Mouse (Mus musculus) midbrain, embryonic 13.5 days (tissue): ENCODE data around the gene Gm525. TPM values are rescaled to one million over a fixed set of nuclear protein-coding genes. Genes with fewer than 3 reads are reported as not detected.

ENCODE experiments used
- ATAC-seq: fragments of 200-750 bp; cut with Nextera tagmentation; 2 replicates; pipeline ENCODE4 v1.8.0; 2017; ENCODE audit warnings: mild to moderate bottlenecking, moderate TSS enrichment, moderate library complexity
- H3K27ac ChIP-seq: fragments of 300-500 bp; sonication (generic); 2 replicates; pipeline ENCODE4 v1.5.1; 2015; ENCODE audit warnings: inconsistent platforms, mild to moderate bottlenecking, moderate library complexity
- H3K27me3 ChIP-seq: fragments of 300-500 bp; sonication (generic); 2 replicates; pipeline ENCODE4 v1.6.1; 2015; ENCODE audit warnings: mild to moderate bottlenecking, inconsistent platforms
- H3K36me3 ChIP-seq: fragments of 300-500 bp; sonication (generic); 2 replicates; pipeline ENCODE4 v1.6.1; 2015; ENCODE audit warnings: mild to moderate bottlenecking, inconsistent platforms
- H3K4me1 ChIP-seq: fragments of 300-500 bp; sonication (generic); replicated peaks from 2 replicates; pipeline ENCODE4 v1.6.1; 2015; ENCODE audit warnings: inconsistent platforms
- H3K4me2 ChIP-seq: fragments of 300-500 bp; sonication (generic); replicated peaks from 2 replicates; pipeline ENCODE4 v1.6.1; 2015; ENCODE audit warnings: moderate library complexity, mild to moderate bottlenecking, inconsistent platforms
- H3K4me3 ChIP-seq: fragments of 300-500 bp; sonication (generic); replicated peaks from 2 replicates; pipeline ENCODE4 v1.5.1; 2015; ENCODE audit warnings: mild to moderate bottlenecking, inconsistent platforms
- H3K9ac ChIP-seq: fragments of 300-500 bp; sonication (generic); replicated peaks from 2 replicates; pipeline ENCODE4 v1.6.1; 2015; ENCODE audit warnings: mild to moderate bottlenecking, inconsistent platforms
- H3K9me3 ChIP-seq: fragments of 300-500 bp; sonication (generic); 2 replicates; pipeline ENCODE4 v1.6.1; 2016; ENCODE audit warnings: mild to moderate bottlenecking, inconsistent platforms
- WGBS: fragments of 180-500 bp; shearing (Covaris S2); methylation state at CpG from one replicate; pipeline ENCODE4 v1.1.7; 2015; 5-methylcytosine and 5-hydroxymethylcytosine counted together
- polyA plus RNA-seq: library from polyadenylated mRNA; unstranded; fragments of >200 nt; fragmentation: Nextera tagmentation; extraction: Ambion mirVana; gene quantifications from 2 replicates; pipeline ENCODE4 v1.2.1, GENCODE M21; 2015

Gene Gm525
- polyA plus RNA-seq, 1 experiment from 2014 or later = not detected

GRCm38 (mm10) chr11:89103166-89103565 lies 29.5 kb downstream of the Gm525 start:
- H3K9me3 ChIP-seq = no peaks in the 10 kb centered on the region
- WGBS = 95% methylated on average over 14 of the region's 14 CpGs
- peaks cover 5% of the 10 kb centered on the region for H3K4me1 ChIP-seq
- no peaks in the 10 kb centered on the region for H3K36me3 ChIP-seq
- ATAC-seq = no peak
- no peak overlapping the region for H3K4me3 ChIP-seq
- H3K4me2 ChIP-seq = no peak overlapping the region
- H3K27me3 ChIP-seq = peaks cover 4% of the 10 kb centered on the region; the same call in 1 of the 2 replicates
- no peak overlapping the region for H3K9ac ChIP-seq
- no peak overlapping the region for H3K27ac ChIP-seq

- peaks cover 4% of the 10 kb centered on the region; the same call in 1 of the 2 replicates for H3K27me3 ChIP-seq
- H3K9me3 ChIP-seq = no peaks in the 10 kb centered on the region
- H3K36me3 ChIP-seq = no peaks in the 10 kb centered on the region
- H3K9ac ChIP-seq = no peak overlapping the region
- no peak overlapping the region for H3K4me3 ChIP-seq
- no peak for ATAC-seq
- no peak overlapping the region for H3K27ac ChIP-seq
- no peak overlapping the region for H3K4me2 ChIP-seq
- peaks cover 5% of the 10 kb centered on the region for H3K4me1 ChIP-seq
- WGBS = 95% methylated on average over 8 of the region's 8 CpGs
Measured at GRCm38 (mm10) chr11:89105211-89105610, 31.6 kb downstream of the Gm525 start.

- Histone ChIP-seq H3K4me3 (no peak overlapping the region), H3K9me3 (no peaks in the 10 kb centered on the region), H3K27ac (no peak overlapping the region), H3K27me3 (peaks cover 4% of the 10 kb centered on the region; the same call in 1 of the 2 replicates), H3K4me1 (peaks cover 2% of the 10 kb centered on the region), H3K4me2 (no peak overlapping the region), H3K36me3 (no peaks in the 10 kb centered on the region), H3K9ac (no peak overlapping the region)
- no peak for ATAC-seq
- 88% methylated on average over 11 of the region's 11 CpGs for WGBS
Measured at GRCm38 (mm10) chr11:89105823-89106222, 32.2 kb downstream of the Gm525 start.

- H3K4me2 ChIP-seq = no peak overlapping the region
- H3K9me3 ChIP-seq = no peaks in the 10 kb centered on the region
- no peak overlapping the region for H3K4me3 ChIP-seq
- no peak for ATAC-seq
- peaks cover under 1% of the 10 kb centered on the region; the same call in 1 of the 2 replicates for H3K27me3 ChIP-seq
- H3K4me1 ChIP-seq = no peaks in the 10 kb centered on the region
- WGBS = 32% methylated on average over 12 of the region's 12 CpGs
- no peak overlapping the region for H3K9ac ChIP-seq
- H3K36me3 ChIP-seq = no peaks in the 10 kb centered on the region
- H3K27ac ChIP-seq = no peak overlapping the region
Measured at GRCm38 (mm10) chr11:89107180-89107807, 33.7 kb downstream of the Gm525 start.

GRCm38 (mm10) chr11:89124411-89124810 lies 50.8 kb downstream of the Gm525 start:
- H3K9me3 ChIP-seq = no peaks in the 10 kb centered on the region
- H3K4me1 ChIP-seq = no peaks in the 10 kb centered on the region
- no peaks in the 10 kb centered on the region for H3K27me3 ChIP-seq
- H3K27ac ChIP-seq = no peak overlapping the region
- no peak overlapping the region for H3K4me3 ChIP-seq
- no peak for ATAC-seq
- H3K9ac ChIP-seq = no peak overlapping the region
- H3K36me3 ChIP-seq = no peaks in the 10 kb centered on the region
- 23% methylated on average over 13 of the region's 13 CpGs for WGBS
- no peak overlapping the region for H3K4me2 ChIP-seq

- no peak for ATAC-seq
- H3K27ac ChIP-seq = no peak overlapping the region
- H3K36me3 ChIP-seq = no peaks in the 10 kb centered on the region
- no peak overlapping the region for H3K9ac ChIP-seq
- H3K4me3 ChIP-seq = no peak overlapping the region
- 49% methylated on average over 4 of the region's 4 CpGs for WGBS
- no peaks in the 10 kb centered on the region for H3K4me1 ChIP-seq
- no peak overlapping the region for H3K4me2 ChIP-seq
- H3K9me3 ChIP-seq = no peaks in the 10 kb centered on the region
- no peaks in the 10 kb centered on the region for H3K27me3 ChIP-seq
Measured at GRCm38 (mm10) chr11:89130856-89131255, 57.2 kb downstream of the Gm525 start.

- Histone ChIP-seq H3K4me1 (no peaks in the 10 kb centered on the region), H3K27me3 (no peaks in the 10 kb centered on the region), H3K27ac (no peak overlapping the region), H3K9ac (no peak overlapping the region), H3K36me3 (no peaks in the 10 kb centered on the region), H3K4me2 (no peak overlapping the region), H3K4me3 (no peak overlapping the region), H3K9me3 (no peaks in the 10 kb centered on the region)
- ATAC-seq = no peak
- WGBS = 82% methylated on average over 7 of the region's 7 CpGs
Measured at GRCm38 (mm10) chr11:89132406-89132805, 58.8 kb downstream of the Gm525 start.

- no peak for ATAC-seq
- H3K27ac ChIP-seq = no peak overlapping the region
- 63% methylated on average over 2 of the region's 2 CpGs for WGBS
- no peaks in the 10 kb centered on the region for H3K9me3 ChIP-seq
- H3K36me3 ChIP-seq = no peaks in the 10 kb centered on the region
- H3K9ac ChIP-seq = no peak overlapping the region
- no peaks in the 10 kb centered on the region for H3K27me3 ChIP-seq
- no peak overlapping the region for H3K4me3 ChIP-seq
- H3K4me1 ChIP-seq = no peaks in the 10 kb centered on the region
- H3K4me2 ChIP-seq = no peak overlapping the region
Measured at GRCm38 (mm10) chr11:89134211-89134610, 60.6 kb downstream of the Gm525 start.

- H3K36me3 ChIP-seq = no peaks in the 10 kb centered on the region
- no peak overlapping the region for H3K4me3 ChIP-seq
- H3K9ac ChIP-seq = no peak overlapping the region
- no peak overlapping the region for H3K4me2 ChIP-seq
- H3K27me3 ChIP-seq = no peaks in the 10 kb centered on the region
- H3K9me3 ChIP-seq = no peaks in the 10 kb centered on the region
- no peak overlapping the region for H3K27ac ChIP-seq
- H3K4me1 ChIP-seq = peaks cover 7% of the 10 kb centered on the region
- 90% methylated on average over 2 of the region's 2 CpGs for WGBS
- no peak for ATAC-seq
Measured at GRCm38 (mm10) chr11:89137915-89138314, 64.3 kb downstream of the Gm525 start.

Other genes with a start within 250 kb of the Gm525 start
- gene Akap1, start 209.3 kb upstream of the Gm525 start, polyA plus RNA-seq = 25.3 and 27.7 TPM in 2 replicates
- gene Scpep1, start 118.4 kb upstream of the Gm525 start, polyA plus RNA-seq = 26.7 and 27.8 TPM in 2 replicates
- gene Elobl, start 106.9 kb upstream of the Gm525 start, polyA plus RNA-seq = not detected in 2 replicates
- gene Coil, start 103.6 kb upstream of the Gm525 start, polyA plus RNA-seq = 28.1 and 29.3 TPM in 2 replicates
- 3.4 and 3.5 TPM in 2 replicates for gene Trim25, start 74.5 kb upstream of the Gm525 start, polyA plus RNA-seq
- gene Dgke, start 7.0 kb upstream of the Gm525 start, polyA plus RNA-seq = 12.6 and 13.1 TPM in 2 replicates
- gene Nog, start 228.5 kb downstream of the Gm525 start, polyA plus RNA-seq = 2.7 and 3.2 TPM in 2 replicates